Mouse (Mus musculus): Measurements from ENCODE around the gene Tprgl. TPM values are rescaled to one million over a fixed set of nuclear protein-coding genes. Genes with fewer than 3 reads are reported as not detected.
A peak's percentile ranks its signal among the peaks of the same experiment; 100 is the strongest.

Tprgl gene
- total and polyA plus RNA-seq, 2 experiments from 2014 or later, result 185 to 224 TPM

DNA sequence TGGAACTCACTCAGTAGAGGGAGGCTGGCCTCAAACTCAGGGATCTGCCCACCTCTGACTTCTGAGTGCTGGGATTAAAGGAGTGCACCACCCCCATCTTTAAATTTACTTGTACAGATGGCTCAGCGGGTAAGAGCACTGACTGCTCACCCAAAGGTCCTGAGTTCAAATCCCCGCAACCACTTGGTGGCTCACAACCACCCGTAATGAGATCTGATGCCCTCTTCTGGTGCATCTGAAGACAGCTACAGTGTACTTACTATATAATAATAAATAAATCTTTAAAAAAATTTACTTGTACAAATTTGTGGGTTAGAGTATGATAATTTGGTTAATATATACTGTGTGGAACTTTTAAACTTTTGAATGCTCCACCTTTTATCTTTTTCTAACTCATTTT, 15.8 kb downstream of the Tprgl start:
- no peak for ATAC-seq
- WGBS, result 87% methylated on average over 3 of the region's 3 CpGs

GRCm38 (mm10) chr4:154142211-154143040, 18.0 kb downstream of the Tprgl start, which contains the start of gene Wrap73:
Wrap73 (plus strand) TSS chr4:154142372.
- Histone ChIP-seq H3K9ac (peak within 1 kb of the TSS; percentile 60), H3K9me3 (ENCODE audit: low read length) (no peaks in the 10 kb centered on the region), H3K4me2 (ENCODE audit: low read depth) (peak within 1 kb of the TSS; percentile 81), H3K36me3 (ENCODE audit: insufficient read depth) (peaks cover 8% of the 10 kb centered on the region), H3K4me3 (ENCODE audit: low read depth, low read length) (peak within 1 kb of the TSS; percentile 52), H3K27ac (ENCODE audit: low read depth, low read length) (peak within 1 kb of the TSS; percentile 54; the same call in 1 of the 2 replicates), H3K4me1 (ENCODE audit: insufficient read depth) (0 out of 2 replicates have a peak, but pooled peaks cover 14% of the 10 kb centered on the region), H3K27me3 (ENCODE audit: insufficient read depth, low read length) (peaks cover 37% of the 10 kb centered on the region)
- DNase-seq (peak; percentile 95), ATAC-seq (peak; percentile 99)
- TF ChIP-seq CTCF (IDR thresholded peaks at IDR 0.05; ENCODE audit: low read depth), result no peak; the same call in 1 of the 2 replicates
- WGBS, result 1% methylated on average over 48 of the region's 49 CpGs

More for the DNA sequence above, 15.8 kb downstream of the Tprgl start:
- Histone ChIP-seq H3K4me3 (ENCODE audit: low read depth, low read length) (no peak overlapping the region), H3K4me1 (ENCODE audit: insufficient read depth) (0 out of 2 replicates have a peak, but pooled peaks cover 14% of the 10 kb centered on the region), H3K27me3 (ENCODE audit: insufficient read depth, low read length) (peaks cover 17% of the 10 kb centered on the region), H3K27ac (ENCODE audit: low read depth, low read length) (no peak overlapping the region), H3K9ac (no peak overlapping the region), H3K36me3 (ENCODE audit: insufficient read depth) (peaks cover 17% of the 10 kb centered on the region), H3K4me2 (ENCODE audit: low read depth) (no peak overlapping the region), H3K9me3 (ENCODE audit: low read length) (no peaks in the 10 kb centered on the region)
- no peak for DNase-seq
- TF ChIP-seq CTCF (IDR thresholded peaks at IDR 0.05; ENCODE audit: low read depth), result no peak

- H3K27ac ChIP-seq (ENCODE audit: low read depth, low read length), result no peak overlapping the region
- no peak for TF ChIP-seq CTCF (IDR thresholded peaks at IDR 0.05; ENCODE audit: low read depth)
- H3K9me3 ChIP-seq (ENCODE audit: low read length), result no peaks in the 10 kb centered on the region
- H3K36me3 ChIP-seq (ENCODE audit: insufficient read depth), result no peaks in the 10 kb centered on the region
- DNase-seq (peak; percentile 21), ATAC-seq (no peak)
- peaks cover 46% of the 10 kb centered on the region for H3K27me3 ChIP-seq (ENCODE audit: insufficient read depth, low read length)
- peak overlapping the region; percentile 17 for H3K4me3 ChIP-seq (ENCODE audit: low read depth, low read length)
- 2% methylated on average over 42 of the region's 42 CpGs for WGBS
- H3K4me1 ChIP-seq (ENCODE audit: insufficient read depth), result 0 out of 2 replicates have a peak, but pooled peaks cover 14% of the 10 kb centered on the region
- H3K4me2 ChIP-seq (ENCODE audit: low read depth), result peak overlapping the region; percentile 81; the same call in 1 of the 2 replicates
- H3K9ac ChIP-seq, result no peak overlapping the region
Observed at GRCm38 (mm10) chr4:154141009-154141867, 19.2 kb downstream of the Tprgl start.

- no peak for TF ChIP-seq CTCF (IDR thresholded peaks at IDR 0.05; ENCODE audit: low read depth)
- Histone ChIP-seq H3K4me3 (ENCODE audit: low read depth, low read length) (peak overlapping the region; percentile 38), H3K36me3 (ENCODE audit: insufficient read depth) (no peaks in the 10 kb centered on the region), H3K27me3 (ENCODE audit: insufficient read depth, low read length) (peaks cover 46% of the 10 kb centered on the region), H3K4me2 (ENCODE audit: low read depth) (peak overlapping the region; percentile 81), H3K9me3 (ENCODE audit: low read length) (no peaks in the 10 kb centered on the region), H3K9ac (peak overlapping the region; percentile 33), H3K27ac (ENCODE audit: low read depth, low read length) (no peak overlapping the region), H3K4me1 (ENCODE audit: insufficient read depth) (0 out of 2 replicates have a peak, but pooled peaks cover 14% of the 10 kb centered on the region)
- DNase-seq, result peak; percentile 38
- ATAC-seq, result no peak
- WGBS, result 3% methylated on average over 44 of the region's 46 CpGs
Observed at GRCm38 (mm10) chr4:154140213-154141008, 20.1 kb downstream of the Tprgl start.

DNA sequence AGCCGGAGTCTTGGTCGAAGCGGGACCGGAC, 20.5 kb downstream of the Tprgl start, which contains the start of gene Trp73:
Trp73 (minus strand) TSS at position 27 of the 31 bp plus-strand sequence.
- H3K9ac ChIP-seq, result peak within 1 kb of the TSS; percentile 33
- H3K27ac ChIP-seq (ENCODE audit: low read depth, low read length), result no peak within 1 kb of the TSS
- H3K36me3 ChIP-seq (ENCODE audit: insufficient read depth), result no peaks in the 10 kb centered on the region
- 0 out of 2 replicates have a peak, but pooled peaks cover 14% of the 10 kb centered on the region for H3K4me1 ChIP-seq (ENCODE audit: insufficient read depth)
- DNase-seq, result no peak
- TF ChIP-seq CTCF (IDR thresholded peaks at IDR 0.05; ENCODE audit: low read depth), result no peak
- ATAC-seq, result no peak
- peak within 1 kb of the TSS; percentile 38 for H3K4me3 ChIP-seq (ENCODE audit: low read depth, low read length)
- H3K9me3 ChIP-seq (ENCODE audit: low read length), result no peaks in the 10 kb centered on the region
- peak within 1 kb of the TSS; percentile 81 for H3K4me2 ChIP-seq (ENCODE audit: low read depth)
- H3K27me3 ChIP-seq (ENCODE audit: insufficient read depth, low read length), result peaks cover 46% of the 10 kb centered on the region
- WGBS, result 0% methylated on average over 4 of the region's 4 CpGs

DNA sequence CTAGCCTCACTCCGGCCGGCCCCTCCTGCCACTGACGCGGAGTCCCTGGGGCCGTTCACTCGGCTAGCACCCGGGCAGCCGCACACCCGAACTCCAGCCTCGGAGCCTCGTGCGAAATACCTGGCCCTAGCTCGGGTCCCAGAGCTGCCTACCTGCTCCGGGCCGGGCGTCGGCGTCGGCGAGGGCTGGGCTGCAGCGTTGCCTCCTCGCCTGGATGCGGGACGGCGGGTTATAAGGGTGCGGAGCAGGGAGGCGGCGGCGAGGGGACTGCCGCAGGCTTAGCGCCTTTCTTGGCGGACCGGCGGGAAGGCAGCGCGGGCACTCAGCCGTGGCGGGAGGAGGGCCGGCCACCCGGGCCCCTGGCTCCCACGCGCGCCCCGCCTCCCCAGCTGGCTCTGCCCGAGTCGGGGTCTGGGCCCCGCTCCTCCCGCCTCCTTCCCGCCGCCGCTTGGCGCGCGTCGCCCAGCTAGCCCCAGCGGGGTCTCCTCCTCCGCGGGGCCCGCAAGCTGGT, 20.7 kb downstream of the Tprgl start:
- ATAC-seq (no peak), DNase-seq (peak; percentile 19)
- Histone ChIP-seq H3K36me3 (ENCODE audit: insufficient read depth) (no peaks in the 10 kb centered on the region), H3K4me3 (ENCODE audit: low read depth, low read length) (peak overlapping the region; percentile 38), H3K27me3 (ENCODE audit: insufficient read depth, low read length) (peaks cover 46% of the 10 kb centered on the region), H3K4me2 (ENCODE audit: low read depth) (peak overlapping the region; percentile 81), H3K9me3 (ENCODE audit: low read length) (no peaks in the 10 kb centered on the region), H3K4me1 (ENCODE audit: insufficient read depth) (0 out of 2 replicates have a peak, but pooled peaks cover 14% of the 10 kb centered on the region), H3K27ac (ENCODE audit: low read depth, low read length) (no peak overlapping the region), H3K9ac (peak overlapping the region; percentile 33)
- 2% methylated on average over 54 of the region's 59 CpGs for WGBS
- TF ChIP-seq CTCF (IDR thresholded peaks at IDR 0.05; ENCODE audit: low read depth), result no peak

All from forebrain, postnatal 0 days (tissue).